Mouse (Mus musculus) kidney, embryonic 15.5 days (tissue): ENCODE data around the gene Dapk1. TPM values are rescaled to one million over a fixed set of nuclear protein-coding genes. Genes with fewer than 3 reads are reported as not detected.

Experiments used
- ATAC-seq: fragments of 200-750 bp; cut with Nextera tagmentation; replicated peaks from 2 replicates; pipeline ENCODE4 v1.8.0; 2017; ENCODE audit warnings: moderate TSS enrichment; ENCODE audit not compliant: low FRiP score
- H3K27ac ChIP-seq: fragments of 300-500 bp; sonication (generic); 2 replicates; pipeline ENCODE4 v1.5.1; 2015; ENCODE audit warnings: mild to moderate bottlenecking, inconsistent platforms
- H3K27me3 ChIP-seq: fragments of 300-500 bp; sonication (generic); 2 replicates; pipeline ENCODE4 v1.6.1; 2015; ENCODE audit warnings: inconsistent platforms
- H3K36me3 ChIP-seq: fragments of 300-500 bp; sonication (generic); 2 replicates; pipeline ENCODE4 v1.6.1; 2015; ENCODE audit warnings: inconsistent platforms
- H3K4me1 ChIP-seq: fragments of 300-500 bp; sonication (generic); 2 replicates; pipeline ENCODE4 v1.6.1; 2015; ENCODE audit warnings: inconsistent platforms
- H3K4me2 ChIP-seq: fragments of 300-500 bp; sonication (generic); 2 replicates; pipeline ENCODE4 v1.6.1; 2015; ENCODE audit warnings: moderate library complexity, mild to moderate bottlenecking, inconsistent platforms
- H3K4me3 ChIP-seq: fragments of 300-500 bp; sonication (generic); replicated peaks from 2 replicates; pipeline ENCODE4 v1.5.1; 2015; ENCODE audit warnings: mild to moderate bottlenecking, inconsistent platforms
- H3K9ac ChIP-seq: fragments of 300-500 bp; sonication (generic); 2 replicates; pipeline ENCODE4 v1.6.1; 2015; ENCODE audit warnings: mild to moderate bottlenecking, inconsistent platforms
- H3K9me3 ChIP-seq: fragments of 300-500 bp; sonication (generic); replicated peaks from 2 replicates; pipeline ENCODE4 v1.6.1; 2016; ENCODE audit warnings: inconsistent platforms
- WGBS: fragments of 180-500 bp; shearing (Covaris S2); methylation state at CpG from one replicate; pipeline ENCODE4 v1.1.7; 2015; ENCODE audit warnings: mixed read lengths; 5-methylcytosine and 5-hydroxymethylcytosine counted together
- polyA plus RNA-seq: library from polyadenylated mRNA; unstranded; fragments of >200 nt; fragmentation: Nextera tagmentation; extraction: Ambion mirVana; gene quantifications from 2 replicates; pipeline ENCODE4 v1.2.1, GENCODE M21; 2015

Gene Dapk1
- polyA plus RNA-seq, 1 experiment from 2014 or later: 26.0 TPM

DNA sequence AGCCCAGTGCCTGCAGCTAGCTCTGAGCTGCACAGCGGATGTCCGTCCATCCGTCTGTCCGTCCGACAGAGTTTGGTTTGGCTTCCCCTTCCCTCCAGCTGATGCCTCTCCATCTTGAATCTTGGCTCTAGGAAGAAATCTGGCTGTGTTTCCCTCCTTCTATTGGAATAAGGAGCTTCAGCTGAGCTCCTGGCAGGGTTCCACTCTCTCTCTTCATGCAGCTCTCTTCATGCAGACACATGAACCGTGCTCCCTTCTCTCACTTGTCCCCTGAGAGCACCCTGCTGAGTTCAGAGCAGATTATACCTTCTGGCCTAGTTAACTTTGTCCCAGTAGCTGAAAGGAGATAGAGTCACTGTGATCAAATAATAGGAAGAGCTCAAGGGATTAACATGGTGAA lies 83.5 kb downstream of the Dapk1 start:
- H3K4me1 ChIP-seq: peaks cover 51% of the 10 kb centered on the region
- ATAC-seq: no peak; the same call in 1 of the 2 replicates
- peak overlapping the region; percentile 78 for H3K27ac ChIP-seq
- no peaks in the 10 kb centered on the region for H3K9me3 ChIP-seq
- no peaks in the 10 kb centered on the region for H3K36me3 ChIP-seq
- no peak overlapping the region for H3K4me3 ChIP-seq
- no peak overlapping the region for H3K4me2 ChIP-seq
- no peak overlapping the region for H3K9ac ChIP-seq
- WGBS: 74% methylated on average over 6 of the region's 6 CpGs
- H3K27me3 ChIP-seq: no peaks in the 10 kb centered on the region

DNA sequence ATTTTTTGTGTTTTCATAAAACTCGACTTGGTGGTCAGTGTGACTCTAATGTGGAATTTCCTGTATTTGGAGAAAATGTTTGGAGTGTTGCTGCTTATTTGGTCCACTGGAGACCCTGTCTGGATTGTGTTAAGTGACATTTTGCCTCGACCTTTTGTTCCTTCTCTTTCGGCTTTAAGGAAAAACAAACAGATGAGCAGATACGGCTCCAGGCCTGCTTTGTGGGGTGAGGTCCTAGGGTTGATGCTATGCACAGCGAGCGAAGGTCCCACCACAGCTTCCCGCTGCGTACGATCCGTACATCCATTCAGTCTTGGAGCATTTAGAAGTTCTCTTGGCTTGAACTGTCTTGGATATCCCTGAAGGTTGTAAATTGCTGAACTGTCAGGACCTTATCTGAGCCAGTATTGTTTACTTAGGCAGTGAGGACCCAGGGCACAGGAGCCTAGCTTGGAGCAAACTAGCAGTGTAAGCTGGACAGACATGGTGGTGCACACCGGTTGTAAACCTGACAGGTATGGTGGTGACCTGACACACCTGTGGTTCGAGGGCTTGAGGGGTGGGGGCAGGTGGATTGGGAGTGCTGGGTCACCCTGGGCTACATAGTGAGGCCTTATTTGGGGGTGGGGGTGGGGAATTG lies 84.4 kb downstream of the Dapk1 start:
- peaks cover 51% of the 10 kb centered on the region for H3K4me1 ChIP-seq
- peak overlapping the region; percentile 74 for H3K27ac ChIP-seq
- ATAC-seq: peak; percentile 52
- H3K27me3 ChIP-seq: no peaks in the 10 kb centered on the region
- H3K36me3 ChIP-seq: no peaks in the 10 kb centered on the region
- H3K9ac ChIP-seq: no peak overlapping the region
- no peak overlapping the region for H3K4me2 ChIP-seq
- H3K4me3 ChIP-seq: no peak overlapping the region
- 25% methylated on average over 12 of the region's 12 CpGs for WGBS
- H3K9me3 ChIP-seq: no peaks in the 10 kb centered on the region

DNA sequence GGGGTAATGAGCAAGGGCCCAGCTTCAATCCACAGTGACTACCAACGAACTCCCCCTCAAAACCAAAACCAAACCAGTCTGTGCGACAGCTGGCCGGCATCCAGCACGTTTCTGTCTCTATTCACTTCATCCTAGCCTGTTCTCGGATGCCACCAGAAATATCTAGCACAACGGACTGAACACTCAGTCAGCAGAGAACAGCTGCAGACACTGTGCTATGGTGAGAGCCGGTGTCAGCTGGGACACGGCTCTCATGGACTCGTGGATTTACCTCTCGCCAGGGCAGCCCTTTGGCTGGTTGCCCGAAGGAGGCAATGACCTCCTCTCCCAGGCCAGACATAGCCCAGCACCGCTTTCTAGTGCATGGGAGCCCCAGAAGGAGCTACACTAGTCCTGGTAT lies 85.2 kb downstream of the Dapk1 start:
- H3K4me2 ChIP-seq: no peak overlapping the region
- no peaks in the 10 kb centered on the region; the same call in 1 of the 2 replicates for H3K36me3 ChIP-seq
- H3K9me3 ChIP-seq: no peaks in the 10 kb centered on the region
- peak overlapping the region; percentile 74 for H3K27ac ChIP-seq
- no peak overlapping the region for H3K9ac ChIP-seq
- H3K27me3 ChIP-seq: no peaks in the 10 kb centered on the region
- WGBS: 39% methylated on average over 12 of the region's 12 CpGs
- ATAC-seq: no peak
- no peak overlapping the region for H3K4me3 ChIP-seq
- H3K4me1 ChIP-seq: peaks cover 51% of the 10 kb centered on the region

DNA sequence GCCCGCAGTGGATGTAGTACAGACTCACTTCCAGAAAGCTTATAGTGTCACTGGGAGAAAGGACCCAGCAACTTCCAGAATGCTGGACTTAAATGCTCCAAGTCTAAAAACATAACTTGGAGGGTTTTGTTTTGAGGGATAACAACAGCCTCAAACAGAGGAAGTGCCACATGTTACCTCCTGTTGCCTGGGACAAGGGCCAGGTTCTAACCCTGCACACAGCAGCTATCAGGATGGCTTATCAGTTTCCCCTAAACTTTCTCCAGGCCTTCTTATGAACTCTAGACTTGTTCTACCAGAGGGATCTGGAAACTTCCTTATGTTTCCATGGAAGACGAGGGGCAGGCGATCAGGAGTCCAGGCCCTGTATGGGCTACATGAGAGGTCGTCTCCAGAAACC lies 85.7 kb downstream of the Dapk1 start:
- Histone ChIP-seq H3K4me2 (no peak overlapping the region), H3K9me3 (no peaks in the 10 kb centered on the region), H3K27ac (peak overlapping the region; percentile 48; the same call in 1 of the 2 replicates), H3K9ac (no peak overlapping the region), H3K4me1 (peaks cover 51% of the 10 kb centered on the region), H3K36me3 (no peaks in the 10 kb centered on the region; the same call in 1 of the 2 replicates), H3K4me3 (no peak overlapping the region), H3K27me3 (no peaks in the 10 kb centered on the region)
- WGBS: 85% methylated on average over 4 of the region's 4 CpGs
- no peak for ATAC-seq

DNA sequence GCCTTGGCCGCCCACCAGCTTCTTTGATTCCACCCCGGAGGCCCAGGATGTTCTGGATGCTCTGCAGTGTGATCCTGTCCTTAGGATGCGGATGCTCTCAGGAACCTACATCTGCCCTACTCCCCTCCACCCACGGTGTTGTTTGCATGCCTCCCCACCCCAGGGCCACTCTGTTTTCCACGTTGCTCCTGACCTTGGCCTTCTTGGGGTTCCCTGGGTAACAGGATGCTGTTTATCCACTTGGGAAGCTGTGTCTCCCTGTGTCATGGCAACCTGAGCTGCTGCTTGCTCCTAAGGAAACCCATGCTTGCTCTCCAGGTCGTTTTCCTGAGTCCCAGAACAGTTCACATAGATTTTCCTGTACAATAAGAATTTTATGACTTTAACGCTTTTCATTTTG lies 86.1 kb downstream of the Dapk1 start:
- H3K27me3 ChIP-seq: no peaks in the 10 kb centered on the region
- peaks cover 49% of the 10 kb centered on the region for H3K4me1 ChIP-seq
- no peak overlapping the region for H3K4me3 ChIP-seq
- no peak overlapping the region for H3K4me2 ChIP-seq
- no peak overlapping the region for H3K27ac ChIP-seq
- 59% methylated on average over 7 of the region's 7 CpGs for WGBS
- no peaks in the 10 kb centered on the region; the same call in 1 of the 2 replicates for H3K36me3 ChIP-seq
- no peak overlapping the region for H3K9ac ChIP-seq
- ATAC-seq: no peak
- H3K9me3 ChIP-seq: no peaks in the 10 kb centered on the region

DNA sequence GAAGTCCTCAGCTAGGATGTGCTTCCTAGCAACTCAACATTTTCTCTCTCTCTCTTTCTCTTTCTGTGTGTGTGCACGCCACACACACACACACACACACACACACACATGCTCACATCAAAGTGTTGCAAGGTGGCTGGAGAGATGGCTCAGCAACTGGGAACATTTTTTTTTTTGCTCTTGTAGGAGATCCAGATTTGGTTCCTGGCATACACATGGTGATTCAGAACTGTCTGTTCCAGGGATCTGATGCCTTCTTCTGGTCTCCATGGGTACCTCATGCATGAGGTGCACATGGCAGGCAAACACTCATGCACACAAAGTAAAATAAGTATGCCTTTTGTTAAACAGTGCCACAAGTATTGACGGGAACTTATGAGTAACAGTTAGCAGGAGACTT lies 89.2 kb downstream of the Dapk1 start:
- no peak overlapping the region for H3K4me3 ChIP-seq
- H3K9me3 ChIP-seq: no peaks in the 10 kb centered on the region
- WGBS: 82% methylated on average over 2 of the region's 2 CpGs
- no peak overlapping the region for H3K4me2 ChIP-seq
- H3K36me3 ChIP-seq: no peaks in the 10 kb centered on the region; the same call in 1 of the 2 replicates
- H3K9ac ChIP-seq: no peak overlapping the region
- H3K4me1 ChIP-seq: peaks cover 30% of the 10 kb centered on the region
- no peak overlapping the region for H3K27ac ChIP-seq
- no peak for ATAC-seq
- no peaks in the 10 kb centered on the region for H3K27me3 ChIP-seq

DNA sequence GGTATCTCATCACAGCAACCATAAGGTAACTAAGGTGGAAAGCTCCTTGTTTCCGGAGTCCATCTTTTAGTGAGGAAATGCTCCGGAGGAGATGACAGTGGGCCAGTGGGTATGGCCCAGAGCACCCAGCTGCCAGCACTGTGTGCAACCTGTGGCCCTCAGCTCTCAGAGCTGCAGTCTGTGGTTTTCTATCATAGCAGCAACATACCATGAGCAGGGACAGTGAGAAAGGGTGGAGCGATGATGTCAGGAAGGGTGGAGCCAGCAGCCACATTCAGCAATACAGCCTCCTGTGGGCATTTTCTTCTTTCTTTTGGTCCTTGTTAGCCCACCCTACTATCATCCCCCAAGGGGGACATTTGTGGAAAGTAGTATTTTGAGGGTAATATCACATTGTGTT lies 90.2 kb downstream of the Dapk1 start:
- H3K9ac ChIP-seq: no peak overlapping the region
- H3K4me1 ChIP-seq: peaks cover 20% of the 10 kb centered on the region
- ATAC-seq: no peak
- no peak overlapping the region for H3K4me2 ChIP-seq
- H3K9me3 ChIP-seq: no peaks in the 10 kb centered on the region
- no peak overlapping the region for H3K27ac ChIP-seq
- WGBS: 94% methylated on average over 3 of the region's 3 CpGs
- H3K4me3 ChIP-seq: no peak overlapping the region
- no peaks in the 10 kb centered on the region; the same call in 1 of the 2 replicates for H3K36me3 ChIP-seq
- no peaks in the 10 kb centered on the region for H3K27me3 ChIP-seq

DNA sequence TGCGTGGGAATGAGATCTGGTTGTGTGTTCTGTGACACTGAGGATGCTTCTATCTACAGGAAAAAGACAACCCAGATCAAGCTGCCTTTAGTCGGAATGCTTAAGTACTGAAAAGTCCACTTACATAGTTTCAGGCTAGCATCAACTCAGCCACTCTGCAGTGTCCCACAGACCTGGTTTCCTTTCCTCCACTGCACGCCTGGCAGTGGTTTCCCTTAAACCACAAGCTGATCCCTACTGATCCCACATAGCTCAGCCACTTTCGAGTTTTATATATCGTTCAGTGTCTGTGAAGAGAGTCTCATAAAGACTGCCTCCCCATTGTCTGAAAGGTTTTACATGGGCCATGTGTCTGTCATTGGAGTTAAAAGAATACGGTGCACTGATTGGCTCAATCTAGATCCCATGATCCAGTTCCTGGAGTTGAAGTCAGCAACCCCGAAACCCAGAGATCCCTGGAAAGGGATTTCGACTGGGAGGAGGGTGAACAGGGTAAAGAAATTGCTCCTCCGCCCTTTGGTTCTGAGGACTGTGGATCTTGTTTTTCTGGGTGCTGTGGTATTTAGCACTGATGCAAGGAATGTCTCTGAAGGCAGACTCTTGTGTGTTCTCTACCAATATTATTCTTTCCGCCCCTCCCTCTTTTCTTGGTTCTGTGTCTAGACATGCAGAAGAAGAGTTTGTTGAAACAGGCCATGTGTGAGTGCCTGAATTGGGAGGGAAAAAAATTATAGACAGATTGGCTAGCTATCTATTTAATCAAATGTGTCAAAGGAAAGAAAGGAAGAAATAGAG lies 93.6 kb downstream of the Dapk1 start:
- no peak for ATAC-seq
- Histone ChIP-seq H3K4me2 (no peak overlapping the region), H3K27ac (no peak overlapping the region), H3K9ac (no peak overlapping the region), H3K9me3 (no peaks in the 10 kb centered on the region), H3K4me1 (peaks cover 5% of the 10 kb centered on the region; the same call in 1 of the 2 replicates), H3K4me3 (no peak overlapping the region), H3K27me3 (no peaks in the 10 kb centered on the region), H3K36me3 (no peaks in the 10 kb centered on the region; the same call in 1 of the 2 replicates)
- WGBS: 65% methylated on average over 10 of the region's 10 CpGs

DNA sequence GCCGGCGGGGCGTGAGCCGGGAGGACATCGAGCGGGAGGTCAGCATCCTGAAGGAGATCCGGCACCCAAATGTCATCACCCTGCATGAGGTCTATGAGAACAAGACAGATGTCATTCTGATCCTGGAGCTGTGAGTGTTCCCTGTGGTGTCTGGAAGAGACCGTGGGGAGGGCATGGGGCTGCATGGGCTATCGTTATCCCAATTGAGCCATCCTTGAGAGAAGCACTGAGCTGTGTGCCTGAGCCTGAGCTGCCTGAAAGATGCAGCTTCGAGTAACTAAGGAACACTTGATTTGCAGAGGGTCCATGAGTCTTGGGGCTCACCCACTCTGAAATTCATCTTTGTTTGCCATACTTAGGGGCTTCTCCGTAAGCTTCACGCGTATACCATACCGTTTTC lies 94.6 kb downstream of the Dapk1 start:
- H3K9me3 ChIP-seq: no peaks in the 10 kb centered on the region
- no peak overlapping the region for H3K9ac ChIP-seq
- no peak for ATAC-seq
- no peak overlapping the region for H3K4me2 ChIP-seq
- no peak overlapping the region for H3K4me3 ChIP-seq
- peaks cover 5% of the 10 kb centered on the region; the same call in 1 of the 2 replicates for H3K4me1 ChIP-seq
- H3K27ac ChIP-seq: no peak overlapping the region
- no peaks in the 10 kb centered on the region; the same call in 1 of the 2 replicates for H3K36me3 ChIP-seq
- H3K27me3 ChIP-seq: no peaks in the 10 kb centered on the region
- 90% methylated on average over 14 of the region's 14 CpGs for WGBS

DNA sequence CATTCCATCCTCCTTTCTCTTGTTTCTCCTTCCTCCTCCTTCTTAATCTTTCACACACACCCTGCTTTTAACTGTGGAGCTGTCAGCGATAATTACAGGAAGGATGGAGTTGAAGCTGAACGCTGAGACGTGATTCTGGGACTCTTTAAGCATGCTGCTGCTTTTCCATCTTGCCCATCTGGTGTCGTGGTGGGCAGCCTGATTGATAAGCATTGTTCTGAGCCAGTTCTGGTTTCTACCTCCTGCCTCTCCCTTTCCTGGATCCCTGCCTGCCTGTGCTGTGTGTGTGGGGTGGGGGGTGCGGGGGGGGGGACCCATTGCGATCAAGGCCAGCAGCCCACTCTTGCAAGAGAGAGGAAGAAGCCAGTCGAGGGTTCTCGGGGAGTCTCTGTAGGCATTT lies 95.0 kb downstream of the Dapk1 start:
- Histone ChIP-seq H3K27ac (no peak overlapping the region), H3K27me3 (no peaks in the 10 kb centered on the region), H3K36me3 (no peaks in the 10 kb centered on the region; the same call in 1 of the 2 replicates), H3K4me3 (no peak overlapping the region), H3K9ac (no peak overlapping the region), H3K4me2 (no peak overlapping the region), H3K4me1 (peaks cover 5% of the 10 kb centered on the region; the same call in 1 of the 2 replicates), H3K9me3 (no peaks in the 10 kb centered on the region)
- 80% methylated on average over 8 of the region's 8 CpGs for WGBS
- no peak for ATAC-seq

DNA sequence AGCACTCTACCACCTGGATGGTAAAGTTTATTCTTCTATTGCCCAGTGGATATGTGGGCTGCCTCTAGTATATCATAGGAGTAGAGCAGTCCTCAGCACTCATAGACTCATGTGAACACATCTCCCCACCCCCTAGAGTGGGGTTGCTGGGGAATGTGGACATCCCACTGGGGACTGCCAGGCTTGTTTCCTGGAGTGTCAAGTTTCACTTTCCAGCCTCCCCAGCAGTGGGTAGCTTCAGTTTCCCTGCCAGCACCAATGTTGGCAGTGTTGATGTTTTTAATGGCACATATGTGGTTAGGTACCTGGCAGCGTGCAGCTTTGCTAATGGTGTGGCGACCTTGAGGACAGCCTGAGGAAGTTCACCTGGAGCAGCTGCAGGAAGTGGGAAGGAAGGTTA lies 96.3 kb downstream of the Dapk1 start:
- ATAC-seq: no peak
- WGBS: 83% methylated on average over 2 of the region's 2 CpGs

DNA sequence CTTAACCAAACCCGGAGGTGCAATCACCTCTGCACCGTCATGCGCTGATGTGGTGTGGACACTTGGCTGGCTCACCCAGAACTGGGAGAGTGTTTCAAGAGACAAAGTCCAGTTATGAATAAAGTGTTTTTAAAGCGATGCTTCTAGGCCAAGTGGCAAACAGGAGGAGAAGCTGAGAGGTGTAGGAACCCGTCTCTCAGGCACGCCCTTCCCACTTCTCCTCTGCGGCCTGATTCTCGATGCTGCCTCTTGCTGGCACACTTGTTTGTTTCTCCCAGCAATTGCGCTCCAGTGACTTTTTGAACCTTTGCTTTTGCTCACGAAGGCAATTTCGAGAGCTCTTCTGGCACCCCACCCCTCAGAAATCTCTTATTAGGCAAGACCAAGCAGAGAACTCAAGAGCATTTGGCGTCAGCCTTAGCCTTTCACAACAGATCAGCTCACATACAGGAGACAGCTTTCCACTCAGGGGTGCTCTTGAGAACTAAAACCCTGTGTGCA lies 100.0 kb downstream of the Dapk1 start:
- 79% methylated on average over 12 of the region's 12 CpGs for WGBS
- H3K9ac ChIP-seq: no peak overlapping the region
- no peak overlapping the region for H3K27ac ChIP-seq
- no peak overlapping the region for H3K4me2 ChIP-seq
- H3K9me3 ChIP-seq: no peaks in the 10 kb centered on the region
- no peaks in the 10 kb centered on the region for H3K36me3 ChIP-seq
- no peaks in the 10 kb centered on the region for H3K4me1 ChIP-seq
- H3K4me3 ChIP-seq: no peak overlapping the region
- no peak for ATAC-seq
- H3K27me3 ChIP-seq: no peaks in the 10 kb centered on the region

More for the DNA sequence above, 96.3 kb downstream of the Dapk1 start:
- Histone ChIP-seq H3K27me3 (no peaks in the 10 kb centered on the region), H3K36me3 (no peaks in the 10 kb centered on the region), H3K4me2 (no peak overlapping the region), H3K4me1 (peaks cover 5% of the 10 kb centered on the region; the same call in 1 of the 2 replicates), H3K9ac (no peak overlapping the region), H3K4me3 (no peak overlapping the region), H3K9me3 (no peaks in the 10 kb centered on the region), H3K27ac (no peak overlapping the region)
